Mouse (Mus musculus): ENCODE data around the gene Rita1. TPM values are rescaled to one million over a fixed set of nuclear protein-coding genes. Genes with fewer than 3 reads are reported as not detected.

Gene Rita1
- total RNA-seq, 1 experiment from 2014 or later: 0.81 TPM

GRCm38 (mm10) chr5:120606590-120607200 lies 5.7 kb downstream of the Rita1 start:
- no peak for ATAC-seq (ENCODE audit: extremely low read depth, insufficient number of reproducible peaks, low FRiP score, poor library complexity, severe bottlenecking)

- ATAC-seq (ENCODE audit: extremely low read depth, insufficient number of reproducible peaks, low FRiP score, poor library complexity, severe bottlenecking): peak; percentile 71
These were observed 6.7 kb downstream of the Rita1 start for GRCm38 (mm10) chr5:120605688-120606087.

- ATAC-seq (ENCODE audit: extremely low read depth, insufficient number of reproducible peaks, low FRiP score, poor library complexity, severe bottlenecking): no peak
These were observed 7.1 kb downstream of the Rita1 start for GRCm38 (mm10) chr5:120605241-120605661.

GRCm38 (mm10) chr5:120604839-120605238 lies 7.5 kb downstream of the Rita1 start:
- ATAC-seq (ENCODE audit: extremely low read depth, insufficient number of reproducible peaks, low FRiP score, poor library complexity, severe bottlenecking): peak; percentile 59

GRCm38 (mm10) chr5:120603515-120603914 lies 8.9 kb downstream of the Rita1 start:
- ATAC-seq (ENCODE audit: extremely low read depth, insufficient number of reproducible peaks, low FRiP score, poor library complexity, severe bottlenecking): no peak

GRCm38 (mm10) chr5:120602210-120602609 lies 10.2 kb downstream of the Rita1 start:
- ATAC-seq (ENCODE audit: extremely low read depth, insufficient number of reproducible peaks, low FRiP score, poor library complexity, severe bottlenecking): no peak

- ATAC-seq (ENCODE audit: extremely low read depth, insufficient number of reproducible peaks, low FRiP score, poor library complexity, severe bottlenecking): no peak
These were observed 11.3 kb downstream of the Rita1 start for GRCm38 (mm10) chr5:120600946-120601668.

GRCm38 (mm10) chr5:120599625-120600024 lies 12.8 kb downstream of the Rita1 start:
- no peak for ATAC-seq (ENCODE audit: extremely low read depth, insufficient number of reproducible peaks, low FRiP score, poor library complexity, severe bottlenecking)

GRCm38 (mm10) chr5:120594485-120594884 lies 17.9 kb downstream of the Rita1 start:
- no peak for ATAC-seq (ENCODE audit: extremely low read depth, insufficient number of reproducible peaks, low FRiP score, poor library complexity, severe bottlenecking)

GRCm38 (mm10) chr5:120592141-120592540 lies 20.2 kb downstream of the Rita1 start:
- ATAC-seq (ENCODE audit: extremely low read depth, insufficient number of reproducible peaks, low FRiP score, poor library complexity, severe bottlenecking): no peak

GRCm38 (mm10) chr5:120590356-120591010 lies 21.9 kb downstream of the Rita1 start:
- ATAC-seq (ENCODE audit: extremely low read depth, insufficient number of reproducible peaks, low FRiP score, poor library complexity, severe bottlenecking): no peak

GRCm38 (mm10) chr5:120588569-120589094 lies 23.8 kb downstream of the Rita1 start, which contains the start of the genes Tpcn1 and Iqcd:
Tpcn1 (minus strand) TSS chr5:120588673.
Iqcd (plus strand) TSS chr5:120589016.
- ATAC-seq (ENCODE audit: extremely low read depth, insufficient number of reproducible peaks, low FRiP score, poor library complexity, severe bottlenecking): peak; percentile 90

- ATAC-seq (ENCODE audit: extremely low read depth, insufficient number of reproducible peaks, low FRiP score, poor library complexity, severe bottlenecking): no peak
These were observed 24.3 kb downstream of the Rita1 start for GRCm38 (mm10) chr5:120587940-120588568.

- no peak for ATAC-seq (ENCODE audit: extremely low read depth, insufficient number of reproducible peaks, low FRiP score, poor library complexity, severe bottlenecking)
These were observed 24.8 kb downstream of the Rita1 start for GRCm38 (mm10) chr5:120587616-120587926.

GRCm38 (mm10) chr5:120586741-120587615 lies 25.4 kb downstream of the Rita1 start:
- no peak for ATAC-seq (ENCODE audit: extremely low read depth, insufficient number of reproducible peaks, low FRiP score, poor library complexity, severe bottlenecking)

- ATAC-seq (ENCODE audit: extremely low read depth, insufficient number of reproducible peaks, low FRiP score, poor library complexity, severe bottlenecking): no peak
These were observed 27.4 kb downstream of the Rita1 start for GRCm38 (mm10) chr5:120584968-120585367.

GRCm38 (mm10) chr5:120583511-120583910 lies 28.9 kb downstream of the Rita1 start:
- ATAC-seq (ENCODE audit: extremely low read depth, insufficient number of reproducible peaks, low FRiP score, poor library complexity, severe bottlenecking): no peak

GRCm38 (mm10) chr5:120582002-120582401 lies 30.4 kb downstream of the Rita1 start:
- no peak for ATAC-seq (ENCODE audit: extremely low read depth, insufficient number of reproducible peaks, low FRiP score, poor library complexity, severe bottlenecking)

Data from neutrophil, adult 5-6 weeks (primary cell).